ENCODE assay signal across 8 mouse cellular contexts in genomic region chr8:4493686-4494440, GRCm38 (mm10). TPM values are rescaled to one million over a fixed set of nuclear protein-coding genes. Genes with fewer than 3 reads are reported as not detected.
DNase-seq lines count a peak whose midpoint lies in the region; ATAC-seq and TF ChIP-seq lines count a peak whose summit lies in the region.

No protein-coding gene starts in this region.

- no peaks in the 10 kb centered on the region for H3K4me1 ChIP-seq in ES-Bruce4 (ENCODE audit: control insufficient read depth, insufficient read depth, low read length)
- H3K4me1 ChIP-seq in forebrain, postnatal 0 days (ENCODE audit: insufficient read depth) = peaks cover 13% of the 10 kb centered on the region; the same call in 1 of the 2 replicates
- peaks cover 21% of the 10 kb centered on the region for H3K4me1 ChIP-seq in olfactory bulb, adult 2 months (ENCODE audit: control insufficient read depth, insufficient read depth, low read length)

- no peaks in the 10 kb centered on the region for H3K36me3 ChIP-seq in ES-Bruce4 (ENCODE audit: control insufficient read depth, insufficient read depth, low read length, poor library complexity, severe bottlenecking)
- no peaks in the 10 kb centered on the region; the same call in 1 of the 2 replicates for H3K36me3 ChIP-seq in forebrain, postnatal 0 days (ENCODE audit: insufficient read depth)

- peak overlapping the region; percentile 16 for H3K27ac ChIP-seq in ES-Bruce4 (ENCODE audit: insufficient read depth, low read length)
- H3K27ac ChIP-seq in forebrain, postnatal 0 days (ENCODE audit: low read depth, low read length) = peak overlapping the region; percentile 78
- peak overlapping the region; percentile 1; the same call in 1 of the 2 replicates for H3K27ac ChIP-seq in olfactory bulb, adult 2 months (ENCODE audit: insufficient read depth, low read depth, low read length)

- ATAC-seq in forebrain, postnatal 0 days = peak; percentile 64

- H3K9me3 ChIP-seq in ES-Bruce4 (replicated peaks; ENCODE audit: control insufficient read depth, insufficient read depth, low read length, poor library complexity, severe bottlenecking) = no peaks in the 10 kb centered on the region; the same call in 1 of the 2 replicates
- H3K9me3 ChIP-seq in forebrain, postnatal 0 days (ENCODE audit: low read length) = no peaks in the 10 kb centered on the region

- peak overlapping the region; percentile 74 for H3K4me2 ChIP-seq in forebrain, postnatal 0 days (ENCODE audit: low read depth)

- H3K4me3 ChIP-seq in ES-Bruce4 (ENCODE audit: low read depth, low read length) = peak overlapping the region; percentile 61
- peak overlapping the region; percentile 76 for H3K4me3 ChIP-seq in forebrain, postnatal 0 days (ENCODE audit: low read depth, low read length)
- H3K4me3 ChIP-seq in olfactory bulb, adult 2 months (ENCODE audit: insufficient read depth, low read depth, low read length) = peak overlapping the region; percentile 69

- no peak for TF ChIP-seq POLR2A in ES-Bruce4 (IDR thresholded peaks at IDR 0.05; ENCODE audit: insufficient read depth, low read length)
- TF ChIP-seq POLR2A in olfactory bulb, adult 2 months (IDR thresholded peaks at IDR 0.05; ENCODE audit: insufficient read depth, low read depth, low read length) = no peak

- TF ChIP-seq EP300 in ES-Bruce4 (IDR thresholded peaks at IDR 0.05; ENCODE audit: insufficient read depth, low read depth, low read length) = no peak

- DNase-seq in brain, embryonic 18.5 days (ENCODE audit: low read depth, low spot score) = peak; percentile 22
- DNase-seq in forebrain, postnatal 0 days = peak; percentile 77
- peak; percentile 64 to 72 for DNase-seq in heart, postnatal 36 days
- peak; percentile 61 to 64 for DNase-seq in layer of hippocampus, adult 8-10 months (ENCODE audit: low spot score in 2 of 2)
- DNase-seq in lung, adult 18-20 months = peak; percentile 58 to 68
- peak; percentile 44 for DNase-seq in thymus, postnatal 25 days

- peak overlapping the region; percentile 67 for H3K9ac ChIP-seq in ES-Bruce4 (ENCODE audit: low read depth, poor library complexity, severe bottlenecking)
- H3K9ac ChIP-seq in forebrain, postnatal 0 days = peak overlapping the region; percentile 83

- intact Hi-C loops in heart, postnatal 36 days (cut with DNase I) = loop anchor here (10.0 kb wide), 2 partner anchors 181 to 329 kb away; partner anchors contain the start of gene Evi5l

- WGBS in forebrain, postnatal 0 days = 6% methylated on average over 21 of the region's 21 CpGs
- 11% methylated on average over 21 of the region's 21 CpGs for WGBS in olfactory bulb, adult 2 months

- H3K27me3 ChIP-seq in ES-Bruce4 (ENCODE audit: control insufficient read depth, insufficient read depth, low read length, poor library complexity, severe bottlenecking) = no peaks in the 10 kb centered on the region
- no peaks in the 10 kb centered on the region for H3K27me3 ChIP-seq in forebrain, postnatal 0 days (ENCODE audit: insufficient read depth, low read length)

- no peak for TF ChIP-seq CTCF in ES-Bruce4 (IDR thresholded peaks at IDR 0.05; ENCODE audit: low read depth, low read length)
- TF ChIP-seq CTCF in forebrain, postnatal 0 days (IDR thresholded peaks at IDR 0.05; ENCODE audit: low read depth) = no peak
- TF ChIP-seq CTCF in olfactory bulb, adult 2 months (IDR thresholded peaks at IDR 0.05; ENCODE audit: insufficient read depth, low read depth, low read length) = no peak

RNA-seq across cellular contexts. Expression of gene Cers4, which starts 1.0 kb away (rescaled TPM):
- 32.7 and 41.2 TPM in 2 replicates for polyA plus RNA-seq in ES-Bruce4 (2011; ENCODE audit: insufficient read depth, insufficient read length, low read depth, missing spikeins)
- 36.2 and 67.8 TPM in 2 replicates for total RNA-seq in forebrain, postnatal 0 days (2014; rRNA removed)
- polyA plus RNA-seq in forebrain, postnatal 0 days (2015; fragmentation: Nextera tagmentation; extraction: Ambion mirVana) = 27.9 and 50.5 TPM in 2 replicates
- 10 to 100 TPM; 29.6 to 36.7 TPM for total RNA-seq in heart, postnatal 36 days (2021)
- 10 to 100 TPM; 44.9 to 55.7 (median 52.0) TPM for total RNA-seq in layer of hippocampus, adult 8-10 months (2022)
- not detected in 2 replicates for polyA plus RNA-seq in olfactory bulb, adult 2 months (2012; ENCODE audit: insufficient read depth, insufficient read length, low replicate concordance, missing spikeins)

Comparison
In these comparisons a context has a peak if more than half of its experiments do, and no peak if none do; other contexts are left out.
1. Peak in every context shown above with its lines: DNase-seq, ATAC-seq, H3K4me3 ChIP-seq and H3K27ac ChIP-seq.
2. H3K27ac ChIP-seq: peak in every context shown above with its lines; median percentile 78 in forebrain, postnatal 0 days; 16 in ES-Bruce4; 1 in olfactory bulb, adult 2 months.
3. DNase-seq: peak in every context shown above with its lines; median percentile 77 in forebrain, postnatal 0 days; 68 in heart, postnatal 36 days; 63 in lung, adult 18-20 months; 62 in layer of hippocampus, adult 8-10 months; 44 in thymus, postnatal 25 days; 22 in brain, embryonic 18.5 days.